Mouse (Mus musculus): Measurements from ENCODE around the gene Necab3. TPM values are rescaled to one million over a fixed set of nuclear protein-coding genes. Genes with fewer than 3 reads are reported as not detected.
A peak's percentile ranks its signal among the peaks of the same experiment; 100 is the strongest.

Gene Necab3
- polyA plus RNA-seq, 1 experiment from 2014 or later, result 0.73 TPM

DNA sequence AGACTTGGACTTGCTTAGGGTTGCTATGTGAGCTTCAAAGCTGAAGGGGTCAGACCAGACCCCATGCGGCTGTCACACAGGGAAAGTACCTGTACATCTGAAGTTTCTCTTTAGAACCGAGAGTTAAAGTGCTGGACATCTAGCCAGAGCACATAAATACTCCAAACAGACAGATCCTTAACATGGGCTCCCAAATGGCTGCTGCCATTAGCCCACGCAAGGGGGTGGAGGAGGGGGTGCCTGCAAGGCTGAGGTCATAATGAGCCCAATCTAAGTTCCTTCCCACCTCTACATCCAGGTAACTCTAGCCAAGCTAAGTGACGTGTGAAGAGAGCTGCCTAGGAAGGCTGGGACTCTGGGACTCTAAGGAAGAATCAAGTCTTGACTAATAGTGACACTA lies 7.2 kb downstream of the Necab3 start, which contains the start of gene Actl10:
TSS of gene Actl10 (plus strand) at position 301 of the 400 bp plus-strand sequence.
- Histone ChIP-seq H3K9me3 (replicated peaks; ENCODE audit: control insufficient read depth, low read length) (0 out of 2 replicates have a peak, but pooled peaks cover 2% of the 10 kb centered on the region), H3K4me1 (ENCODE audit: control insufficient read depth, low read depth, low read length) (peaks cover 22% of the 10 kb centered on the region), H3K27ac (ENCODE audit: low read length) (no peak within 1 kb of the TSS), H3K4me3 (ENCODE audit: low read depth, low read length) (peak within 1 kb of the TSS; percentile 9; the same call in 1 of the 2 replicates), H3K27me3 (ENCODE audit: control insufficient read depth, insufficient read depth, low read depth, low read length) (peaks cover 31% of the 10 kb centered on the region), H3K36me3 (ENCODE audit: control insufficient read depth, insufficient read depth) (no peaks in the 10 kb centered on the region), H3K4me2 (ENCODE audit: low read depth, low read length) (peak within 1 kb of the TSS; percentile 43), H3K9ac (ENCODE audit: low read depth, low read length) (no peak within 1 kb of the TSS)
- WGBS (ENCODE audit: insufficient replicate concordance), result 62% methylated on average over 4 of the region's 4 CpGs
- ATAC-seq (ENCODE audit: low read depth), result no peak

DNA sequence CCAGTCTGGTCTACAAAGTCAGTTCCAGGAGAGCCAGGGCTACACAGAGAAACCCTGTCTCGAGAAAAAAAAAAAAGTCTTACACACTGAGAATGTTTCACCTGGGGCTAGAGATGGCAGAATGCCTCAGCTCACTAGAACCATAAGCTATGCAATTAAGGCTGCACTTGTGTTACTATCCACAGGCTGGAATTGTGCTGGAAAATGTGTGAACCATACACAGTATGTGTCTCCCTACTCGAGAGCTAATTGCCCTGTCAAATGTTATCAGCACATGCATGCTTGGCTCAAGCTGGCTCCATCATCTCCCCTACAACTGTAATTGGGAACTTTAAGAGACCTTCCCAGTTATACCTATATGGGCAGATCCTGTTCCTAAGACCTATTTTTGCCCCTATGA lies 7.8 kb downstream of the Necab3 start:
- Histone ChIP-seq H3K9ac (ENCODE audit: low read depth, low read length) (no peak overlapping the region), H3K36me3 (ENCODE audit: control insufficient read depth, insufficient read depth) (no peaks in the 10 kb centered on the region), H3K9me3 (replicated peaks; ENCODE audit: control insufficient read depth, low read length) (0 out of 2 replicates have a peak, but pooled peaks cover 2% of the 10 kb centered on the region), H3K4me3 (ENCODE audit: low read depth, low read length) (no peak overlapping the region), H3K27me3 (ENCODE audit: control insufficient read depth, insufficient read depth, low read depth, low read length) (peaks cover 31% of the 10 kb centered on the region), H3K4me1 (ENCODE audit: control insufficient read depth, low read depth, low read length) (peaks cover 22% of the 10 kb centered on the region), H3K27ac (ENCODE audit: low read length) (no peak overlapping the region), H3K4me2 (ENCODE audit: low read depth, low read length) (no peak overlapping the region)
- no peak for ATAC-seq (ENCODE audit: low read depth)
- WGBS (ENCODE audit: insufficient replicate concordance), result 51% methylated on average over 2 of the region's 2 CpGs

DNA sequence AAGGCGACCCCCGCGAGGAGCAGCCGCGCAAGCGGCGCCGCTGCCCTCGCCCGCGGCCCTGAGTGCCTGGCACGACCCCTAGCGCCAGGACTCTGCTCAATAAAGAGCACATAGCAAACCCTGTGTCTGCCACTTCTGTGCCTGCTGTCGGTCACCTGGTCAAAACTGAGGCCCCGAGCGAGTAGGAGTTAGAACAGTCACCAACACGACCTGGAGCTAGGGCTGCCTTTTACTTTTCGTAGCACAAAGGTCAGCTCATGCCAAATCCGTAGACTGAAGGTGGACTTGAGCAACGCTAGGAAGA lies 8.9 kb downstream of the Necab3 start:
- H3K27me3 ChIP-seq (ENCODE audit: control insufficient read depth, insufficient read depth, low read depth, low read length), result peaks cover 31% of the 10 kb centered on the region
- ATAC-seq (ENCODE audit: low read depth), result no peak
- H3K9me3 ChIP-seq (replicated peaks; ENCODE audit: control insufficient read depth, low read length), result 0 out of 2 replicates have a peak, but pooled peaks cover 2% of the 10 kb centered on the region
- H3K36me3 ChIP-seq (ENCODE audit: control insufficient read depth, insufficient read depth), result no peaks in the 10 kb centered on the region
- 13% methylated on average over 20 of the region's 20 CpGs for WGBS (ENCODE audit: insufficient replicate concordance)
- no peak overlapping the region for H3K9ac ChIP-seq (ENCODE audit: low read depth, low read length)
- H3K4me1 ChIP-seq (ENCODE audit: control insufficient read depth, low read depth, low read length), result peaks cover 22% of the 10 kb centered on the region
- H3K4me2 ChIP-seq (ENCODE audit: low read depth, low read length), result peak overlapping the region; percentile 79
- peak overlapping the region; percentile 54 for H3K4me3 ChIP-seq (ENCODE audit: low read depth, low read length)
- no peak overlapping the region for H3K27ac ChIP-seq (ENCODE audit: low read length)

DNA sequence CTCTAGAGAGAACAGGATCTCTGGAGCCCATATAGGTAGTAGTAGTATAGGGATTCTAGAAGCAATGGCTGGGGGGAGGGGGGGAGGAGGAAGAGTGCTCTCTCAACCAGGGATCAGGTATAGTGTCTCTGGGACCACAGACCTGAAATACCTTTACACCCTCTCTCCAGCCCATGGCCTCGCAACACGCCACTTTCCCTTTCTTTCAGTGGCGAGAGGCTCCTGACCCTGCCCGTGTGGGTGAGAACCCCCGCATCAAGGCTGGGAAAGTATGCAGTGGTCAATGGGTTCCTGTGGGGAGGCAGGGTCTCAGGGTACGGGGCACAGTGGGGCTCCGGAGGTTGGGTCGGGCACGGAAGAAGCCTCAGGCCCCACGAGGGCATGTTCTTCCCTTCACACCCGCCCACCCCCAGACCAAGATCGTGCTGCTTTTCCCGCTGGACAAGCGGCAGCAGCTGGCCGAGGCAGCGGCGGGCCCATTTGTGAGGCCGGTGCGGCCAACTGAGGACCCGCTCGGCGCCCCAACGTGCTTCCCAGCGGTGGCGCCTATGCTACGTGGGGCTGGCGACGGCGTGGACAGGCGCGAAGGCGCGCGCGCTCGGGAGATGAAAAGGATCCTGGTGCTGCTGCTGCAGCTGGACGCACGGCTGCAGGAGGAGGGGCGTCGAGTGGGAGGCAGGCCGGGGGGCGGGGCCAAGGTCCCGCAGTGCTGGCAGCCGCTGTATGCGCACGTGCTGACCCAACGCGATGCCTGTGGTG lies 9.4 kb downstream of the Necab3 start:
- Histone ChIP-seq H3K4me2 (ENCODE audit: low read depth, low read length) (peak overlapping the region; percentile 79), H3K9ac (ENCODE audit: low read depth, low read length) (peak overlapping the region; percentile 44; the same call in 1 of the 2 replicates), H3K27me3 (ENCODE audit: control insufficient read depth, insufficient read depth, low read depth, low read length) (peaks cover 31% of the 10 kb centered on the region), H3K27ac (ENCODE audit: low read length) (no peak overlapping the region), H3K4me3 (ENCODE audit: low read depth, low read length) (peak overlapping the region; percentile 54), H3K4me1 (ENCODE audit: control insufficient read depth, low read depth, low read length) (peaks cover 22% of the 10 kb centered on the region), H3K36me3 (ENCODE audit: control insufficient read depth, insufficient read depth) (no peaks in the 10 kb centered on the region), H3K9me3 (replicated peaks; ENCODE audit: control insufficient read depth, low read length) (0 out of 2 replicates have a peak, but pooled peaks cover 2% of the 10 kb centered on the region)
- 5% methylated on average over 48 of the region's 48 CpGs for WGBS (ENCODE audit: insufficient replicate concordance)
- peak; percentile 56; the same call in 1 of the 2 replicates for ATAC-seq (ENCODE audit: low read depth)

DNA sequence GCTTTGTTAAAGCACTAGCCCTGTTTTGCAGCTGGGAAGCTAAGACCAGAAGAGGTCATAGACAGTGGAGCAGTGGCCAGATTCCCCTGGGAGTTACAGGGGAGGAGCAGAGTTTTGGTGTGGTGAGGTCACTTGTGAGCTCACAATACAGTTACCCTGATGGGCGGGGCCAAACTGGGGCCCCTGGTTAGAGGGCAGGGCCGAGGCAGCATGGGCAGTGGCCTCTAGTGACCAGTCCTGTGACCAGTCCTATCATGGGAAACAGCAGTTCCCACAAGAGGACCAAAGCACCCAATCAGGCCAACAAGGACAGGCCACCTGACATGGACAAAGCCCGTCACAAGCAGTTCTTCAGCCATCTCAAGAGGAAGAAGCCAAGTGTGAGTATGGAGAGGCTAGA lies 10.0 kb downstream of the Necab3 start:
- 44% methylated on average over 3 of the region's 3 CpGs for WGBS (ENCODE audit: insufficient replicate concordance)
- Histone ChIP-seq H3K27me3 (ENCODE audit: control insufficient read depth, insufficient read depth, low read depth, low read length) (peaks cover 31% of the 10 kb centered on the region), H3K4me1 (ENCODE audit: control insufficient read depth, low read depth, low read length) (peaks cover 22% of the 10 kb centered on the region), H3K9me3 (replicated peaks; ENCODE audit: control insufficient read depth, low read length) (0 out of 2 replicates have a peak, but pooled peaks cover 2% of the 10 kb centered on the region), H3K9ac (ENCODE audit: low read depth, low read length) (no peak overlapping the region), H3K4me2 (ENCODE audit: low read depth, low read length) (peak overlapping the region; percentile 79; the same call in 1 of the 2 replicates), H3K4me3 (ENCODE audit: low read depth, low read length) (peak overlapping the region; percentile 54; the same call in 1 of the 2 replicates), H3K36me3 (ENCODE audit: control insufficient read depth, insufficient read depth) (no peaks in the 10 kb centered on the region), H3K27ac (ENCODE audit: low read length) (no peak overlapping the region)
- ATAC-seq (ENCODE audit: low read depth), result peak; percentile 66

DNA sequence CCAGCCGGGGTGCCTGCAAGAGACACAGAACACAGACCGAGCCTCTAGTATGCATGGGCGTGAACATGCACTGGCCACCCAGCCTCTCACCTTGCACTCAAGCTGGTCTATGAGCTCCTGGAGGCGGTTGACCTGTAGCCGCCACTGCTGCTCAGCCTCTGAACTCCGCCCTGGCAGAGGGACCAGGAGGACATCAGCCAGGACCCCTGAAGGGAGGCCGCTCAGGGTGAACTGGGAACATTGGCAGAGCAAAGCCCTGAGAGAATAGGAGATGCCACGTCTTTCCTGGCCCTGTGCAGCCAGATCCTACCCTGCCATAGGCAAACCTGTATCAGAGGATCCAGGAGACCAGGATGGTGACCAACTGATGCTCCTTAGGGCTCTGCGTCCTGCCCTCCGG lies 12.0 kb downstream of the Necab3 start, which contains the start of gene 1700003F12Rik:
TSS of gene 1700003F12Rik (plus strand) at position 375 of the 400 bp plus-strand sequence.
- Histone ChIP-seq H3K4me2 (ENCODE audit: low read depth, low read length) (no peak within 1 kb of the TSS), H3K4me3 (ENCODE audit: low read depth, low read length) (no peak within 1 kb of the TSS), H3K27me3 (ENCODE audit: control insufficient read depth, insufficient read depth, low read depth, low read length) (peaks cover 27% of the 10 kb centered on the region), H3K4me1 (ENCODE audit: control insufficient read depth, low read depth, low read length) (peaks cover 10% of the 10 kb centered on the region), H3K36me3 (ENCODE audit: control insufficient read depth, insufficient read depth) (no peaks in the 10 kb centered on the region), H3K9me3 (replicated peaks; ENCODE audit: control insufficient read depth, low read length) (0 out of 2 replicates have a peak, but pooled peaks cover 2% of the 10 kb centered on the region), H3K9ac (ENCODE audit: low read depth, low read length) (no peak within 1 kb of the TSS), H3K27ac (ENCODE audit: low read length) (no peak within 1 kb of the TSS)
- WGBS (ENCODE audit: insufficient replicate concordance), result 79% methylated on average over 10 of the region's 10 CpGs
- ATAC-seq (ENCODE audit: low read depth), result no peak

DNA sequence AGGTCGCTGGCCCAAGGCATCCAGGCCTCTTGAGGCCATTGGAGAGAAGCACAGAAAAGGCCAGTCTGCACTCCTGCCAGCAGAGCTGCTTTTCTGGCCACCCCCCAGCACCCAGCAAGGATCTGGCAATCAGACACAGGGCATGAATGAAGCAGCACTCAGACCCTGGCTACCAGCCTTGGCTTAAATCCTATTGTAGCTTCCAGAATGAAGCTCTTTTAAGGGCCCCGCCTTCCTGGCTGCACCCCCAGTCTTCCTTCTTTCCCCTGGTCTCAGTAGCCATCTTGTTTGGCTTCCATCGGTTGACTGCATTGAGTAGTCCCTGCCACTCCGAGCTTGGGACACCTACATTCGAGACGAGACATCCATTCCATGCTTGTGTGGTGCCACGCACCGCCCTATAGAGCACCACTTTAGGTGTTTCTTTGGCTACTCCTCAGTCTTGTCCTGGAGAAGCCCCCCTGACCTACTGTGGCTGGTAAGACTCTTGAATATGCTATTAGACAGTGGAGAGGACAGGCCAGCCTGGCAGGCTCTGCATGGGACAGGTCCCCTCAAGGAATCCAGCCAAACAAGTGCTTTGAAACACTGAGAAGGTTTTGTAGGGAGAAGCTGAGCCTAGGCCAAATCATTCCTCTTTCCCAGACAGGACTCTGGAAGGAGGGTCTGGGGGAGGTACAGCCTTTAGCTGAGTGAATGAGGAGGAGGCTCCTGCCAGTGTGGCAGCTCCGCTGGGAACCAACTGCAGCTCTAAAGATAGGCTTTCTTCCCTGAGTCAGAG lies 14.9 kb downstream of the Necab3 start:
- Histone ChIP-seq H3K27me3 (ENCODE audit: control insufficient read depth, insufficient read depth, low read depth, low read length) (0 out of 2 replicates have a peak, but pooled peaks cover under 1% of the 10 kb centered on the region), H3K4me1 (ENCODE audit: control insufficient read depth, low read depth, low read length) (no peaks in the 10 kb centered on the region; the same call in 1 of the 2 replicates), H3K9ac (ENCODE audit: low read depth, low read length) (no peak overlapping the region), H3K36me3 (ENCODE audit: control insufficient read depth, insufficient read depth) (no peaks in the 10 kb centered on the region), H3K27ac (ENCODE audit: low read length) (no peak overlapping the region), H3K4me2 (ENCODE audit: low read depth, low read length) (no peak overlapping the region), H3K4me3 (ENCODE audit: low read depth, low read length) (no peak overlapping the region), H3K9me3 (replicated peaks; ENCODE audit: control insufficient read depth, low read length) (no peaks in the 10 kb centered on the region)
- 82% methylated on average over 9 of the region's 9 CpGs for WGBS (ENCODE audit: insufficient replicate concordance)
- no peak for ATAC-seq (ENCODE audit: low read depth)

DNA sequence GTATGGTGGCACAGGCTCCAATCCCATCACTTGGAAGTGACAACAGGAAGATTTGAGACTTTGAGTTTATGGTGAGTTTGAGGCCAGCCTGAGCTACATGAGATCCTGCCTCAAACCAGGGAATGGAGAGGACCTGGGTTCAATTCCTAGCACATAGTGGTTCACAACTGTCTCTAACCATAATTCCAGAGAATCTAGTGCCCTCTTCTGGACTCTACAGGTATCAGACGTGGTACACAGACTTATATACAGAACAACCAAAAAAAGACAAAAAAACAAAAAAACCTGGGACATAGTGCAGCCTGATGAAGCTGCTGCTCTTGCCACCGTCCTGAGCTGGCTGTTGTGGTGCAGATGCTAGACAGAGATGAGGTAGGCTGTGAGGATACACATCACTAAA lies 17.1 kb downstream of the Necab3 start:
- Histone ChIP-seq H3K4me3 (ENCODE audit: low read depth, low read length) (no peak overlapping the region), H3K9me3 (replicated peaks; ENCODE audit: control insufficient read depth, low read length) (no peaks in the 10 kb centered on the region), H3K27me3 (ENCODE audit: control insufficient read depth, insufficient read depth, low read depth, low read length) (no peaks in the 10 kb centered on the region), H3K9ac (ENCODE audit: low read depth, low read length) (no peak overlapping the region), H3K4me1 (ENCODE audit: control insufficient read depth, low read depth, low read length) (no peaks in the 10 kb centered on the region; the same call in 1 of the 2 replicates), H3K4me2 (ENCODE audit: low read depth, low read length) (no peak overlapping the region), H3K27ac (ENCODE audit: low read length) (no peak overlapping the region), H3K36me3 (ENCODE audit: control insufficient read depth, insufficient read depth) (0 out of 2 replicates have a peak, but pooled peaks cover 2% of the 10 kb centered on the region)
- ATAC-seq (ENCODE audit: low read depth), result no peak
- WGBS (ENCODE audit: insufficient replicate concordance), result 61% methylated on average over 2 of the region's 2 CpGs
